Mouse (Mus musculus) thymus, adult 2 months (tissue): ENCODE results near the gene Mcm7. TPM values are rescaled to one million over a fixed set of nuclear protein-coding genes. Genes with fewer than 3 reads are reported as not detected.

Experiments
- DNase-seq: peaks from one replicate; pipeline ENCODE4 v3.0.0; 2021
- H3K27ac ChIP-seq: fragments of 200-500 bp; 2 replicates; pipeline ENCODE4 v1.5.1; 2012; ENCODE audit warnings: low read length, control low read depth; ENCODE audit not compliant: control insufficient read depth, insufficient read depth
- H3K27me3 ChIP-seq: fragments of 200-500 bp; 2 replicates; pipeline ENCODE4 v1.6.1; 2012; ENCODE audit warnings: mild to moderate bottlenecking, low read length, moderate library complexity, mixed read lengths; ENCODE audit not compliant: control insufficient read depth, insufficient read depth
- H3K36me3 ChIP-seq: fragments of 200-500 bp; 2 replicates; pipeline ENCODE4 v1.6.1; 2012; ENCODE audit warnings: mild to moderate bottlenecking, low read length, moderate library complexity; ENCODE audit not compliant: control insufficient read depth, insufficient read depth
- H3K4me1 ChIP-seq: fragments of 200-500 bp; replicated peaks from 2 replicates; pipeline ENCODE4 v1.6.1; 2012; ENCODE audit warnings: low read length; ENCODE audit not compliant: control insufficient read depth, insufficient read depth
- H3K4me3 ChIP-seq: fragments of 200-500 bp; 2 replicates; pipeline ENCODE4 v1.5.1; 2012; ENCODE audit warnings: mild to moderate bottlenecking, low read length, control low read depth, moderate library complexity; ENCODE audit not compliant: control insufficient read depth, insufficient read depth
- CTCF ChIP-seq: fragments of 200-500 bp; IDR thresholded peaks from 2 replicates; pipeline ENCODE4 v1.5.1; 2012; ENCODE audit warnings: mild to moderate bottlenecking, control low read depth, low read length, moderate library complexity, borderline replicate concordance; ENCODE audit not compliant: control insufficient read depth, poor library complexity, insufficient read depth; ENCODE audit errors: extremely low read depth
- POLR2A ChIP-seq: fragments of 200-500 bp; IDR thresholded peaks from 2 replicates; pipeline ENCODE4 v1.6.1; 2012; ENCODE audit warnings: mild to moderate bottlenecking, low read length, control low read depth, moderate library complexity; ENCODE audit not compliant: control insufficient read depth, poor library complexity, insufficient read depth; ENCODE audit errors: extremely low read depth
- WGBS: fragments of 180-500 bp; shearing (Covaris S2); methylation state at CpG from one replicate; pipeline ENCODE4 v1.1.7; 2018; 5-methylcytosine and 5-hydroxymethylcytosine counted together
- polyA plus RNA-seq: library from polyadenylated mRNA; depleted of rRNA; stranded (reverse); fragments of >200 nt; gene quantifications from 2 replicates; pipeline ENCODE4 v1.2.3, GENCODE M21; 2012

Gene Mcm7
- polyA plus RNA-seq, 1 experiment = 181 TPM

GRCm38 (mm10) chr5:138195463-138195862 lies 23.2 kb upstream of the Mcm7 start:
- TF ChIP-seq CTCF (no peak), POLR2A (no peak)
- Histone ChIP-seq H3K4me1 (peaks cover 5% of the 10 kb centered on the region), H3K4me3 (no peak overlapping the region), H3K27ac (no peak overlapping the region), H3K27me3 (no peaks in the 10 kb centered on the region), H3K36me3 (no peaks in the 10 kb centered on the region)
- whole genome bisulfite sequencing = 69% methylated on average over 7 of the region's 7 CpGs
- no peak for DNase-seq

DNA sequence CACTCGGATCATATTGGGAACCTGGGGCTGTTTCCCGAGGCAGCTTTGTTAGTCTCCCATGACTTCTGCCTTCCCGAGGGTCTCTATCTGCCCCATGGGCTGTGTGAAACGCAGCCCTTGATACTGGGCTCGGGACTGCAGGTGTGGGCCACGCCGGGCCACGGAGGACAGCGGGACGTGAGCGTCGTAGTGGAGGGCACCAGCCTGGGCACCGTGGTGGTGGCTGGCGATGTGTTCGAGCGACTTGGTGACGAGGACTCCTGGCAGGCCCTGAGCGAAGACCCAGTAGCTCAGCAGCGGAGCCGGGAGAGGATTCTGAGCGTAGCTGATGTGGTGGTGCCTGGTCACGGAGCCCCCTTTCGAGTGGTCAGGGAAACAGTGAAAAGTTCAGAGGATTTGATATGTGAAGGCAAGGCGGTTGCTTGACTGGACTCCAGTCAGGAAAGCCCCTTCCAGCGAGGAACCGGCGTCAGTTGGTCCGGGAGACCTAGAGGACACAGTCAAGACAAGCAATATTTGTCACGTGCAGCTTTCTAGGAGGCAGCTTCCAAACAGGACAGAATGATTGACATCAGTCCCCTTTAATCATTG lies 22.6 kb upstream of the Mcm7 start:
- WGBS = 3% methylated on average over 29 of the region's 29 CpGs

GRCm38 (mm10) chr5:138193771-138194727 lies 21.8 kb upstream of the Mcm7 start, which contains the start of gene Mblac1:
Mblac1 (plus strand) TSS chr5:138194314.
- H3K36me3 ChIP-seq = no peaks in the 10 kb centered on the region
- peak; percentile 83 for DNase-seq
- WGBS = 3% methylated on average over 54 of the region's 54 CpGs
- H3K27ac ChIP-seq = no peak within 1 kb of the TSS
- peaks cover 5% of the 10 kb centered on the region for H3K4me1 ChIP-seq
- TF ChIP-seq CTCF = 0 out of 2 replicates have a peak, but pooled peaks have one; percentile 60
- TF ChIP-seq POLR2A = peak; percentile 17; the same call in 1 of the 2 replicates
- H3K27me3 ChIP-seq = no peaks in the 10 kb centered on the region
- peak within 1 kb of the TSS; percentile 54 for H3K4me3 ChIP-seq

More for the DNA sequence above, 22.6 kb upstream of the Mcm7 start:
- H3K36me3 ChIP-seq = no peaks in the 10 kb centered on the region
- TF ChIP-seq CTCF = no peak
- TF ChIP-seq POLR2A = no peak
- peaks cover 5% of the 10 kb centered on the region for H3K4me1 ChIP-seq
- no peak overlapping the region for H3K27ac ChIP-seq
- peak; percentile 35 for DNase-seq
- peak overlapping the region; percentile 54 for H3K4me3 ChIP-seq
- H3K27me3 ChIP-seq = no peaks in the 10 kb centered on the region

DNA sequence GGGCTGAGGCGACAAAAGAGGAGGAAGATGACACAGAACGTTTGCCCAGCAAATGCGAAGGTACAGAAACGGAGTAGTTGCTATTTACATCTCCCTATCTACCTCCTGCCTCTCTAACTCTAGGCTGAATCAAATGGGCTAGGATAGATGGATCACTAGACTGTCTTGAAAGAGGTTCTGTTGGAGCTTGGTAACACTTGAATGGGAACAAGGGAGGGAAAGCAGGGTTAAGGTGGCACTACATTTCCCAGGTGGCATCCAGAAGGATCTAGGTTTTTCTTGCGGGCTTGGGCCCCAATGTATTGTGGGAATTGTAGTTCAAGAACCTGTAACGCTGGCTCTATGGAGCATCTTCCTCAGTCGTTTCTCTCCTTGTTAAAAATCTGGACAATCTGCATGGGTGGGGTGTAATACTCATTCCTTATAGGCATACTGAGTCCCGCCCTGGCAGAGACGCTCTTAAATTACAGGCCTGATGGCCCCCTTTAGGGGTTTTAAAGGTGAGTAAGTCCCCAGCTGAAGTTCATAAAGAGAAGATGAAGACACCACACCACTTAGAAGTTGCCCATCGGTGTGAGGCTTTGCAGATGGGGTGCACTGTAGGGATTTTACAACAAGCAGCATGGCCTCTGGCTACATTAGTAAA lies 15.6 kb upstream of the Mcm7 start:
- no peaks in the 10 kb centered on the region; the same call in 1 of the 2 replicates for H3K36me3 ChIP-seq
- DNase-seq = peak; percentile 71

GRCm38 (mm10) chr5:138186950-138187638 lies 14.9 kb upstream of the Mcm7 start, which contains the start of the genes Taf6 and Cnpy4:
Taf6 (minus strand) TSS chr5:138187451.
Cnpy4 (plus strand) TSS chr5:138187485.
- Histone ChIP-seq H3K4me3 (peak within 1 kb of the TSS; percentile 100), H3K36me3 (peaks cover 2% of the 10 kb centered on the region), H3K4me1 (peaks cover 5% of the 10 kb centered on the region; the same call in 1 of the 2 replicates), H3K27ac (peak within 1 kb of the TSS; percentile 71; the same call in 1 of the 2 replicates), H3K27me3 (no peaks in the 10 kb centered on the region)
- under 1% methylated on average over 31 of the region's 31 CpGs for WGBS
- peak; percentile 83 for DNase-seq
- 0 out of 2 replicates have a peak, but pooled peaks have one; percentile 34 for TF ChIP-seq CTCF
- peak; percentile 98 for TF ChIP-seq POLR2A

More for the DNA sequence above, 15.6 kb upstream of the Mcm7 start:
- Histone ChIP-seq H3K4me1 (peaks cover 5% of the 10 kb centered on the region; the same call in 1 of the 2 replicates), H3K4me3 (peak overlapping the region; percentile 92), H3K27me3 (no peaks in the 10 kb centered on the region), H3K27ac (peak overlapping the region; percentile 71; the same call in 1 of the 2 replicates)
- TF ChIP-seq CTCF = no peak
- no peak for TF ChIP-seq POLR2A
- WGBS = under 1% methylated on average over 10 of the region's 10 CpGs

DNA sequence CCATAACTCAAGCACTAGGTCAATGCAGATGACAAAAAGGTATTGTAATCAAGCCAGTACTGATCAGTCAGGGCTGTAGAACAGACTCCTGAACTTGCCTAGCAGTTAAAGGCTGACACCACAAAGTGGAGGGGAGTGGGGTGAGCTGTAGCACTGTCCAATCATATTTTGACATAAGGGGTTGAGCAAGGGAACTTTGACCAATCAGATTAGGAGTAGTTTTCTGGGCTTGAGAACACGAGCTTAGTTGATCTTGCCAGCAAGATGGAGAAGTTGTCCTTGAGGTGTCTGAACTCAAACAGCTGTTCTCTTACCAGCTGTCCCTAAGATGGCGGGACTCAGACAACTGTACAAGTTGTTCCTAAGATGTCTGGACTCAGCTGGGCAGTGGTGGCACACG lies 995 bp upstream of the Mcm7 start:
- WGBS = 90% methylated on average over 3 of the region's 3 CpGs
- H3K36me3 ChIP-seq = peaks cover 24% of the 10 kb centered on the region
- H3K4me3 ChIP-seq = no peak overlapping the region

More for the DNA sequence above, 995 bp upstream of the Mcm7 start:
- Histone ChIP-seq H3K4me1 (0 out of 2 replicates have a peak, but pooled peaks cover 3% of the 10 kb centered on the region), H3K27ac (no peak overlapping the region), H3K27me3 (no peaks in the 10 kb centered on the region)
- no peak for TF ChIP-seq CTCF
- no peak for DNase-seq
